Mouse (Mus musculus): ENCODE measurements around the gene Tcte1.
A peak's percentile ranks its signal among the peaks of the same experiment; 100 is the strongest.

Gene Tcte1

GRCm38 (mm10) chr17:45565103-45565502 is 41.9 kb downstream of the Tcte1 start:
- no peak for DNase-seq (ENCODE audit: low read depth)

GRCm38 (mm10) chr17:45566031-45566359 is 42.8 kb downstream of the Tcte1 start:
- DNase-seq (ENCODE audit: low read depth): no peak

GRCm38 (mm10) chr17:45566360-45567161 is 43.3 kb downstream of the Tcte1 start:
- peak; percentile 65 for DNase-seq (ENCODE audit: low read depth)

- peak; percentile 66 for DNase-seq (ENCODE audit: low read depth)
These were observed 43.9 kb downstream of the Tcte1 start for GRCm38 (mm10) chr17:45567162-45567601.

- no peak for DNase-seq (ENCODE audit: low read depth)
These were observed 45.8 kb downstream of the Tcte1 start for GRCm38 (mm10) chr17:45568990-45569389.

- no peak for DNase-seq (ENCODE audit: low read depth)
These were observed 46.8 kb downstream of the Tcte1 start for GRCm38 (mm10) chr17:45569999-45570398.

GRCm38 (mm10) chr17:45572103-45573086 is 49.2 kb downstream of the Tcte1 start:
- peak; percentile 85 for DNase-seq (ENCODE audit: low read depth)

- DNase-seq (ENCODE audit: low read depth): peak; percentile 98
These were observed 50.0 kb downstream of the Tcte1 start, which contains the start of gene Hsp90ab1 for GRCm38 (mm10) chr17:45573087-45573779. TSS of gene Hsp90ab1 (minus strand) at chr17:45573271.

- DNase-seq (ENCODE audit: low read depth): peak; percentile 97
These were observed 50.5 kb downstream of the Tcte1 start for GRCm38 (mm10) chr17:45573780-45574123.

- DNase-seq (ENCODE audit: low read depth): peak; percentile 78
These were observed 51.0 kb downstream of the Tcte1 start for GRCm38 (mm10) chr17:45574129-45574761.

GRCm38 (mm10) chr17:45575123-45575897 is 52.1 kb downstream of the Tcte1 start:
- DNase-seq (ENCODE audit: low read depth): no peak

GRCm38 (mm10) chr17:45578242-45578641 is 55.0 kb downstream of the Tcte1 start:
- DNase-seq (ENCODE audit: low read depth): no peak

GRCm38 (mm10) chr17:45578843-45579242 is 55.6 kb downstream of the Tcte1 start:
- DNase-seq (ENCODE audit: low read depth): peak; percentile 71

GRCm38 (mm10) chr17:45579554-45579953 is 56.3 kb downstream of the Tcte1 start:
- DNase-seq (ENCODE audit: low read depth): no peak

- DNase-seq (ENCODE audit: low read depth): peak; percentile 83
These were observed 57.8 kb downstream of the Tcte1 start for GRCm38 (mm10) chr17:45580958-45581477.

- DNase-seq (ENCODE audit: low read depth): peak; percentile 93
These were observed 58.3 kb downstream of the Tcte1 start for GRCm38 (mm10) chr17:45581567-45581983.

GRCm38 (mm10) chr17:45582188-45582587 is 59.0 kb downstream of the Tcte1 start:
- no peak for DNase-seq (ENCODE audit: low read depth)

GRCm38 (mm10) chr17:45582715-45583355 is 59.6 kb downstream of the Tcte1 start:
- peak; percentile 68 for DNase-seq (ENCODE audit: low read depth)

GRCm38 (mm10) chr17:45584096-45584896 is 61.1 kb downstream of the Tcte1 start:
- no peak for DNase-seq (ENCODE audit: low read depth)

Data from 416B (cell line).